Mouse (Mus musculus) olfactory bulb, adult 2 months (tissue): ENCODE data around the gene Stx1b.
"Not testable (repeated sequence)": the region's sequence is repeated elsewhere in the genome, so short reads cannot be mapped to it uniquely, and the experiment has no call there.

Experiments used
- CTCF ChIP-seq: fragments of 200-500 bp; IDR thresholded peaks from 2 replicates; pipeline ENCODE4 v1.5.1; 2012; ENCODE audit warnings: low read depth, mild to moderate bottlenecking, low read length, moderate library complexity; ENCODE audit not compliant: insufficient read depth
- POLR2A ChIP-seq: fragments of 200-500 bp; IDR thresholded peaks from 2 replicates; pipeline ENCODE4 v1.6.1; 2012; ENCODE audit warnings: mild to moderate bottlenecking, low read depth, low read length, moderate library complexity; ENCODE audit not compliant: insufficient read depth

DNA sequence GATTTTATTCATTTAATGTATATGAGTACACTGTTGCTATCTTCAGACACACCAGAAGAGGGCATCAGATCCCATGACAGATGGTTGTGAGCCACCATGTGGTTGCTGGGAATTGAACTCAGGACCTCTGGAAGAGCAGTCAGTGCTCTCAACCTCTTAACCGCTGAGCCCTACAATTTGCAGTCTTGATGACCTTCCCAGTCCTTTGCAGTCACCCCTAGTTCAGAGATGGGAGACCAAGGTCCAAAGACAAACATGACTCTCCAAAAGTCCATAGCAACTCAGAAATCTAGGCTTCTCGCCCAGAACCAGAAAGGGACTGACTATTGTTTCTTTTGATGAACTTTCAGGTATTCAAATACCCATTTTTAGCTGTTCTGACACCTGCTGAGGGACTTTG, 15.7 kb upstream of the Stx1b start:
- not testable (repeated sequence) for TF ChIP-seq CTCF, POLR2A
